Mouse (Mus musculus): ENCODE measurements at regions not wholly inside any gene's neighbourhood (a gene's known extent, or its start where the extent isn't known, plus 50 kb on each side); places are given as distances from the start of the nearest gene placed in this dataset.
A peak's percentile ranks its signal among the peaks of the same experiment; 100 is the strongest.

DNA sequence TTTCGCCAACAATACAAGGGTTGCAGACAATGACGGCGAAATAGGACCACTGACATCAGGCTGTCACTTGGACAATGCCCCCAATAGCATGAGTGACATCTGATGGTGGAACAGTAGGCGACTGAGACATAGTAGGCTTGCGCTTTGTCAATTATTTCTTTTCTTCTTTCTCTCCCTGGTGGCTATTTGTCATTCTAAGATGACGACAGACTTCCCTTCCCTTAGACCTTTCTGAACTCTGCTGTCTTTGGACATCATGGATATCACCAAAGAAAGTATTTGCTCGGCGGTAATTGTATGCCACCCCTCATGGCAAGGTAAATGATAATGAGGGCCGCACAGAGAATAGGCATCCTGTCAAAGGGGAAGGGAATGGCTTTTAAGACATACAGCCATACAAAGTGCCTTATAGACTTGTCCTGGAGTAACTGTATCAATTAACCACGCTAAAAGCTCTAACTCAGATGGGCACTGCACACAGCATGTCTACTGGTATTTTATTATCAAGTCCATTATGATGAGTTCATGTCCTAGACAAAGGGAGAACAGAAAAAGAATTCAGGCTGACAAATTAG is 305.0 kb upstream of the Adgrl2 start:
- Histone ChIP-seq H3K4me3 (ENCODE audit: low read depth, low read length) (no peak overlapping the region), H3K27ac (ENCODE audit: low read length) (no peak overlapping the region), H3K9me3 (ENCODE audit: low read length) (no peaks in the 10 kb centered on the region), H3K36me3 (ENCODE audit: insufficient read depth, low read length) (no peaks in the 10 kb centered on the region), H3K27me3 (replicated peaks; ENCODE audit: insufficient read depth, low read length) (no peaks in the 10 kb centered on the region), H3K4me2 (replicated peaks; ENCODE audit: low read depth, low read length) (no peak overlapping the region), H3K9ac (replicated peaks; ENCODE audit: low read depth) (no peak overlapping the region), H3K4me1 (ENCODE audit: insufficient read depth, low read depth, low read length) (no peaks in the 10 kb centered on the region)
- no peak for ATAC-seq
- DNase-seq (ENCODE audit: low spot score), result no peak
- TF ChIP-seq EP300 (IDR thresholded peaks at IDR 0.05), result no peak
- TF ChIP-seq CTCF (IDR thresholded peaks at IDR 0.05), result no peak
- 78% methylated on average over 10 of the region's 10 CpGs for WGBS

DNA sequence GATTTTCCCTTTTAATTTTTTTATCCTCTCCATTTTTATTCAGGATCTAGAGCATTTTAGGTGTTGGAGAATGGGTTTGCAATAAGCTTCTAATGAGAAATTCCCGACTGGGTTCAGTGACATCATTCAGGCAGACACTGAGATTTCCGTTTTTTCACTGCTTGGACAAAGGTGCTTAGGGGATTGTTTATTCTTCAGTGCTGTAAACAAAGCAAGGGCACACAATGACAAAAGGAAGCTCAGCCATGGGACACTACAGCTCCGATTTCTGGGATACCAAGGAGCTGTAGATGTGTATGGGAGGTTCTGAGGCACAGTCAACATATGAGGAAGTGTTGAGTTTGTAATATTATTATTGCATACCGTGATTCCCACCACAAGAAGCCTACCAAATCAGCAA is 304.1 kb upstream of the Adgrl2 start:
- ATAC-seq (peak; percentile 60), DNase-seq (ENCODE audit: low spot score) (peak; percentile 62)
- H3K27me3 ChIP-seq (replicated peaks; ENCODE audit: insufficient read depth, low read length), result no peaks in the 10 kb centered on the region
- no peak overlapping the region for H3K9ac ChIP-seq (replicated peaks; ENCODE audit: low read depth)
- no peaks in the 10 kb centered on the region for H3K36me3 ChIP-seq (ENCODE audit: insufficient read depth, low read length)
- WGBS, result 52% methylated on average over 4 of the region's 4 CpGs
- TF ChIP-seq CTCF (IDR thresholded peaks at IDR 0.05) (no peak), EP300 (IDR thresholded peaks at IDR 0.05) (peak; percentile 84)
- no peak overlapping the region for H3K4me3 ChIP-seq (ENCODE audit: low read depth, low read length)
- no peak overlapping the region for H3K4me2 ChIP-seq (replicated peaks; ENCODE audit: low read depth, low read length)
- no peak overlapping the region for H3K27ac ChIP-seq (ENCODE audit: low read length)
- no peaks in the 10 kb centered on the region for H3K9me3 ChIP-seq (ENCODE audit: low read length)
- no peaks in the 10 kb centered on the region for H3K4me1 ChIP-seq (ENCODE audit: insufficient read depth, low read depth, low read length)

DNA sequence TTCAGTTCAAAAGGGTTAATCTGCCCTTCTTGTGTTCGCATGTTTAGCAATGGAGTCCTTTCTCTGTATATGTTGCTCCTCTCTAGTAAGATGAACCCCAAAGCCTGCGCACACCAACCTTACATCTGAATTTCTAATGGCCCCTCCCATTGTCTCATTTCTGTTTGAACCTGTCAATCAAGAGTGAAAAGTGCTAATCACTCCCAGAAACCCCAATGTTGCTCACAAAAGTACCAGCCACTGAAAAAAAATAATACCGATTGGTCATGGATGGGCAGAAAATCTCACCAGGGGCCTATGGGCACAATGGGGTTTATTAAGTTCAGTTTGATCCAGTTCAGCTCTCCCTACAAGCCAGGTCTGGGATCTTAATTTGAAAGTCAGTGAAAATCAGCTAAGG is 302.1 kb upstream of the Adgrl2 start:
- no peak for DNase-seq (ENCODE audit: low spot score)
- Histone ChIP-seq H3K4me1 (ENCODE audit: insufficient read depth, low read depth, low read length) (no peaks in the 10 kb centered on the region), H3K9ac (replicated peaks; ENCODE audit: low read depth) (no peak overlapping the region), H3K4me3 (ENCODE audit: low read depth, low read length) (no peak overlapping the region), H3K9me3 (ENCODE audit: low read length) (no peaks in the 10 kb centered on the region), H3K36me3 (ENCODE audit: insufficient read depth, low read length) (no peaks in the 10 kb centered on the region), H3K27me3 (replicated peaks; ENCODE audit: insufficient read depth, low read length) (no peaks in the 10 kb centered on the region), H3K27ac (ENCODE audit: low read length) (no peak overlapping the region), H3K4me2 (replicated peaks; ENCODE audit: low read depth, low read length) (no peak overlapping the region)
- WGBS, result 94% methylated on average over 3 of the region's 3 CpGs
- TF ChIP-seq CTCF (IDR thresholded peaks at IDR 0.05), result no peak
- TF ChIP-seq EP300 (IDR thresholded peaks at IDR 0.05), result no peak
- no peak for ATAC-seq

DNA sequence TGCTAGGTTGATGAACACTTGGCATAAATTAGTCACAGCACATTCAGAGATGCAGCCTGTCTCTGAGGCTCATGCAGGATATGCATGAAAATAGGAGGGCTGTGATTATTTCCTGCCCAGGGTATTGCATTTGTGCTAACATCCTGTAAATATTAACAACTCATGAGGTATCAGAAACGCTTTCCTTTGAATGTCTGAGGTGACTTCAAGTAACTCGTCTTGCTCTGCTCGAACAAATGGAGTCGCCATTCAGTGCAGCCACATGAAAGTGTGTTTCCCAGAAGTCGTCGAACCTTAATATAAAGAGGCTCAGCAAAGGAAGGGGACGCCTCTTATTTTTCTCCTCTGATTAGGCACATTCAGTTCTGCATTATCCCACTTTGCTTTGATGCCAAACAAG is 301.1 kb upstream of the Adgrl2 start:
- Histone ChIP-seq H3K27ac (ENCODE audit: low read length) (no peak overlapping the region), H3K27me3 (replicated peaks; ENCODE audit: insufficient read depth, low read length) (no peaks in the 10 kb centered on the region), H3K9ac (replicated peaks; ENCODE audit: low read depth) (no peak overlapping the region), H3K36me3 (ENCODE audit: insufficient read depth, low read length) (no peaks in the 10 kb centered on the region), H3K4me3 (ENCODE audit: low read depth, low read length) (no peak overlapping the region), H3K4me2 (replicated peaks; ENCODE audit: low read depth, low read length) (no peak overlapping the region), H3K4me1 (ENCODE audit: insufficient read depth, low read depth, low read length) (no peaks in the 10 kb centered on the region), H3K9me3 (ENCODE audit: low read length) (no peaks in the 10 kb centered on the region)
- TF ChIP-seq CTCF (IDR thresholded peaks at IDR 0.05), result no peak
- TF ChIP-seq EP300 (IDR thresholded peaks at IDR 0.05), result no peak
- no peak for DNase-seq (ENCODE audit: low spot score)
- no peak for ATAC-seq
- 52% methylated on average over 7 of the region's 7 CpGs for WGBS

DNA sequence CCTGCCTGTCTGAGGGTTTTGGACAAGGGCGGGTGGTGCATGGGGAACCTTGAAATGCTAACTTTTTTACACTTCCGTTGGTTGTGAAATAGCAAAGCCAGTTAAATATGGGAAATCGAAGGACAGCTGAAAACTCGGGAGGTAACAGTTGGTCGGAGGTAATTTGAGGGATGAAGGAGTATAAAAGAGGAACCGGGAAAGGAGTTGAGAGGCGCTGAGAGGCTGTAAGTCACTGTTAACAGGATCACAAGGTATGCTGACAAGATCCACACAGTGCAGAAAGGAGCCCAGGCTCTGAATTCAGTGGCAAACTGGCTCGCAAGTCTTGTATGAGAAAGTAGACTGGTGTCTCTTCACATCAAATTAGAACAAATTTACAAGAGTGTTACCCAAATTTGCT is 299.9 kb upstream of the Adgrl2 start:
- ATAC-seq (no peak), DNase-seq (ENCODE audit: low spot score) (no peak)
- 70% methylated on average over 8 of the region's 8 CpGs for WGBS
- H3K4me2 ChIP-seq (replicated peaks; ENCODE audit: low read depth, low read length), result no peak overlapping the region
- no peaks in the 10 kb centered on the region for H3K9me3 ChIP-seq (ENCODE audit: low read length)
- no peaks in the 10 kb centered on the region for H3K27me3 ChIP-seq (replicated peaks; ENCODE audit: insufficient read depth, low read length)
- H3K4me1 ChIP-seq (ENCODE audit: insufficient read depth, low read depth, low read length), result no peaks in the 10 kb centered on the region
- no peak overlapping the region for H3K9ac ChIP-seq (replicated peaks; ENCODE audit: low read depth)
- H3K27ac ChIP-seq (ENCODE audit: low read length), result no peak overlapping the region
- TF ChIP-seq EP300 (IDR thresholded peaks at IDR 0.05) (no peak), CTCF (IDR thresholded peaks at IDR 0.05) (no peak)
- no peak overlapping the region for H3K4me3 ChIP-seq (ENCODE audit: low read depth, low read length)
- no peaks in the 10 kb centered on the region for H3K36me3 ChIP-seq (ENCODE audit: insufficient read depth, low read length)

DNA sequence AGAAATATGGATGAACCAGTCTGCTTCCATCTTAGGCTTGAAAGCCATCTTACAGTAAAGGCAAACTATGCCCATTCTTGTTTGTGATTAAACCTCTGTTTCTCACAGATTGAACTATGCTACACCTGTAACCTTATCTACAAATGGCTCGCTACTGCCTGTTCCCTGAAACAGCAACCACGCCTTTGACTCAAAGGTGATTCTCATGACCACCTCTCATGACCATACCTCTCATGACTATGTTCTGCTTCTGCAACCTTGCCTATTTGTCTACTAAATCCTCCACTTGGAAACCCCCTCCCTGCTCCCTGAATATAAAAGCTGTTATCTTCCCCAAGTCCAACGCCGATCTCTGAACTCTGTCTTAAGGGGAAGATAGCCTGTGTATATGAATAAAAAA is 296.7 kb upstream of the Adgrl2 start:
- TF ChIP-seq EP300 (IDR thresholded peaks at IDR 0.05) (no peak), CTCF (IDR thresholded peaks at IDR 0.05) (no peak)
- Histone ChIP-seq H3K4me3 (ENCODE audit: low read depth, low read length) (no peak overlapping the region), H3K27ac (ENCODE audit: low read length) (no peak overlapping the region), H3K27me3 (replicated peaks; ENCODE audit: insufficient read depth, low read length) (no peaks in the 10 kb centered on the region), H3K4me1 (ENCODE audit: insufficient read depth, low read depth, low read length) (no peaks in the 10 kb centered on the region), H3K4me2 (replicated peaks; ENCODE audit: low read depth, low read length) (no peak overlapping the region), H3K9ac (replicated peaks; ENCODE audit: low read depth) (no peak overlapping the region), H3K9me3 (ENCODE audit: low read length) (no peaks in the 10 kb centered on the region), H3K36me3 (ENCODE audit: insufficient read depth, low read length) (no peaks in the 10 kb centered on the region)
- WGBS, result 82% methylated on average over 4 of the region's 4 CpGs
- ATAC-seq (no peak), DNase-seq (ENCODE audit: low spot score) (no peak)

DNA sequence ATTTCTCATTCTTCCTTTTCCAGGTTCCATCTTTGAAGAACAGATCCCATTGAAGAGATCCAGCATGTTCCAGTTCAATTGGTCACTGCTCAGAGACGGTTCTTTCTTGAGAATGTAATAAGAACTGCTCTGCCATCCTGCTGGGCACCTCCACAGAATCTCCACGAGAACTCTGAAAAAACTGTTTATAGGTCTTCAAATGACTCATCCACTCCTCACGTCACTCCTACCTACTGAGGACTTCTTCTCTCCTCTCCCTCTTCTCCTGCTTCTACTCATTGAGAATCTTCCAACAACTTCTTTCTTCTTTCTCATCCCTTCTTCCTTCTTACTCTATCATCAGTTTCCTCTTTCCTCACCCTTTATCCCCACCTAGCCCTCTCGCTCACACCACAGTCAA is 294.6 kb upstream of the Adgrl2 start:
- Histone ChIP-seq H3K9me3 (ENCODE audit: low read length) (no peaks in the 10 kb centered on the region), H3K4me1 (ENCODE audit: insufficient read depth, low read depth, low read length) (no peaks in the 10 kb centered on the region), H3K9ac (replicated peaks; ENCODE audit: low read depth) (no peak overlapping the region), H3K27me3 (replicated peaks; ENCODE audit: insufficient read depth, low read length) (no peaks in the 10 kb centered on the region), H3K36me3 (ENCODE audit: insufficient read depth, low read length) (no peaks in the 10 kb centered on the region), H3K4me2 (replicated peaks; ENCODE audit: low read depth, low read length) (no peak overlapping the region), H3K4me3 (ENCODE audit: low read depth, low read length) (no peak overlapping the region), H3K27ac (ENCODE audit: low read length) (no peak overlapping the region)
- WGBS, result 86% methylated on average over 4 of the region's 4 CpGs
- no peak for TF ChIP-seq EP300 (IDR thresholded peaks at IDR 0.05)
- TF ChIP-seq CTCF (IDR thresholded peaks at IDR 0.05), result no peak
- DNase-seq (ENCODE audit: low spot score), result no peak
- ATAC-seq, result no peak

Measured in lung, postnatal 0 days (tissue).